16 mouse cellular contexts compared by ENCODE assay signal in the genomic region with DNA sequence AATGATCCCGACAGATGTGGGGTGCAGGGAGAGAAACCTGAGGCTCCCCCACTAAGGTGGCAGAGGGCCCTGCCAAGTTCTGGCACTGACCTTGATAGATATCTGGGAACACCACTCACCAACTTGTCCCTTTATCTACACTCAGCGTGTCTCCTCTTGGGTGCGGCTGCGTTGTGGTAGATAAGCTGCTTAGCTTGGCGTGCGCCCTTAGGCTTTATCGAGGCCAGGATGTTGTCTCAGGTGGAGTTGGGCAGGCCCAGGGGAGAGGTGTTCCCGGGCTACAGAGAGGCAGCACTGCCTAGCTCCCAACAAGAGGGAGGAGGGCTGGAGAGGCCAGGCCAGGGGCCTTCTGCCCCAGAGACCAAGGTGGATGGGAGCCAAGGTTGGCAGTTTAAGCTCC. TPM values are rescaled to one million over a fixed set of nuclear protein-coding genes. Genes with fewer than 3 reads are reported as not detected.
DNase-seq lines count a peak whose midpoint lies in the region; ATAC-seq and TF ChIP-seq lines count a peak whose summit lies in the region.
"Had no signal": no experiment of that assay in that cellular context is flagged by ENCODE, and none has a peak within 500 bp of the region (broad histone marks: within the 10 kb centered on the region; RNA-seq: fewer than 3 reads in every experiment).

No protein-coding gene starts in this region.

- TF ChIP-seq POLR2A in bone marrow, adult 2 months (IDR thresholded peaks at IDR 0.05; ENCODE audit: borderline replicate concordance, control insufficient read depth, low read depth, low read length), result peak; percentile 52; the same call in 1 of the 2 replicates
- TF ChIP-seq POLR2A in cerebellum, adult 2 months (IDR thresholded peaks at IDR 0.05; ENCODE audit: borderline replicate concordance, insufficient read depth, low read length), result no peak

- no peak for TF ChIP-seq CTCF in bone marrow, adult 2 months (IDR thresholded peaks at IDR 0.05; ENCODE audit: control insufficient read depth, insufficient read depth, low read length)
- no peak for TF ChIP-seq CTCF in cerebellum, adult 2 months (IDR thresholded peaks at IDR 0.05; ENCODE audit: borderline replicate concordance, insufficient read depth, low read depth, low read length)

- DNase-seq in forebrain, embryonic 10.5 days (ENCODE audit: extremely low spot score, low spot score), result no peak
- DNase-seq in forebrain, embryonic 14.5 days (ENCODE audit: low spot score), result no peak
- DNase-seq in intestine, embryonic 14.5 days (ENCODE audit: low spot score), result peak; percentile 52
- no peak for DNase-seq in cerebellum, adult 2 months
- DNase-seq in forebrain, embryonic 11.5 days (ENCODE audit: low spot score), result no peak
- DNase-seq in adrenal gland, adult 8-10 months, result no peak
- DNase-seq: left cerebral cortex, postnatal 4 days; right cerebral cortex, postnatal 14 days; thymus, postnatal 36 days had no signal

- no peak for ATAC-seq in forebrain, embryonic 14.5 days
- no peak for ATAC-seq in intestine, embryonic 14.5 days (replicated peaks; ENCODE audit: low FRiP score, low TSS enrichment, low read depth)
- peak; percentile 89 for ATAC-seq in megakaryocyte-erythroid progenitor cell, adult 5-6 weeks (replicated peaks; ENCODE audit: low FRiP score, low TSS enrichment, poor library complexity, severe bottlenecking)
- no peak for ATAC-seq in forebrain, embryonic 11.5 days (replicated peaks; ENCODE audit: low FRiP score)
- ATAC-seq: forebrain, embryonic 13.5 days; hindbrain, postnatal 0 days had no signal

- no peak overlapping the region for H3K4me2 ChIP-seq in forebrain, embryonic 14.5 days (ENCODE audit: low read length)
- H3K4me2 ChIP-seq in intestine, embryonic 14.5 days (ENCODE audit: low read length), result no peak overlapping the region
- no peak overlapping the region for H3K4me2 ChIP-seq in forebrain, embryonic 11.5 days (ENCODE audit: low read depth, low read length, severe bottlenecking)
- H3K4me2 ChIP-seq: forebrain, embryonic 13.5 days had no signal

- no peaks in the 10 kb centered on the region for H3K27me3 ChIP-seq in forebrain, embryonic 10.5 days (ENCODE audit: poor library complexity, severe bottlenecking)
- no peaks in the 10 kb centered on the region for H3K27me3 ChIP-seq in forebrain, embryonic 14.5 days (replicated peaks; ENCODE audit: control insufficient read depth, insufficient read depth, low read length)
- no peaks in the 10 kb centered on the region for H3K27me3 ChIP-seq in intestine, embryonic 14.5 days (replicated peaks; ENCODE audit: control insufficient read depth, insufficient read depth, low read length)
- no peaks in the 10 kb centered on the region for H3K27me3 ChIP-seq in cerebellum, adult 2 months (ENCODE audit: control insufficient read depth, insufficient read depth, low read length)
- H3K27me3 ChIP-seq in forebrain, embryonic 11.5 days (ENCODE audit: control insufficient read depth, insufficient read depth, low read length), result no peaks in the 10 kb centered on the region
- H3K27me3 ChIP-seq: forebrain, embryonic 13.5 days had no signal

- H3K9me3 ChIP-seq in forebrain, embryonic 10.5 days, result no peaks in the 10 kb centered on the region
- no peaks in the 10 kb centered on the region for H3K9me3 ChIP-seq in forebrain, embryonic 14.5 days (replicated peaks; ENCODE audit: control insufficient read depth, low read length)
- no peaks in the 10 kb centered on the region for H3K9me3 ChIP-seq in intestine, embryonic 14.5 days (ENCODE audit: control insufficient read depth, low read length)
- no peaks in the 10 kb centered on the region for H3K9me3 ChIP-seq in forebrain, embryonic 11.5 days (ENCODE audit: control insufficient read depth, low read length)
- H3K9me3 ChIP-seq: forebrain, embryonic 13.5 days had no signal

- H3K36me3 ChIP-seq in forebrain, embryonic 10.5 days (replicated peaks), result no peaks in the 10 kb centered on the region
- no peaks in the 10 kb centered on the region for H3K36me3 ChIP-seq in forebrain, embryonic 14.5 days (ENCODE audit: control insufficient read depth, insufficient read depth, low read length)
- no peaks in the 10 kb centered on the region for H3K36me3 ChIP-seq in intestine, embryonic 14.5 days (ENCODE audit: control insufficient read depth, insufficient read depth, low read length)
- H3K36me3 ChIP-seq in forebrain, embryonic 11.5 days (ENCODE audit: control insufficient read depth, insufficient read depth, low read length), result no peaks in the 10 kb centered on the region

- H3K27ac ChIP-seq in forebrain, embryonic 10.5 days, result 0 out of 2 replicates have a peak overlapping the region, but pooled peaks have one; percentile 6
- H3K27ac ChIP-seq in forebrain, embryonic 14.5 days (ENCODE audit: low read depth, low read length), result no peak overlapping the region
- peak overlapping the region; percentile 74 for H3K27ac ChIP-seq in bone marrow, adult 2 months (ENCODE audit: control insufficient read depth, insufficient read depth, low read depth, low read length, poor library complexity)
- H3K27ac ChIP-seq in intestine, embryonic 14.5 days (ENCODE audit: low read depth), result no peak overlapping the region
- H3K27ac ChIP-seq in cerebellum, adult 2 months (ENCODE audit: insufficient read depth, low read length), result no peak overlapping the region
- H3K27ac ChIP-seq in forebrain, embryonic 11.5 days (ENCODE audit: low read depth, low read length), result no peak overlapping the region
- H3K27ac ChIP-seq: forebrain, embryonic 13.5 days; hindbrain, postnatal 0 days had no signal

- H3K4me3 ChIP-seq in forebrain, embryonic 10.5 days, result no peak overlapping the region
- no peak overlapping the region for H3K4me3 ChIP-seq in forebrain, embryonic 14.5 days (ENCODE audit: low read depth, low read length)
- no peak overlapping the region for H3K4me3 ChIP-seq in bone marrow, adult 2 months (replicated peaks; ENCODE audit: control insufficient read depth, low read depth, low read length)
- H3K4me3 ChIP-seq in intestine, embryonic 14.5 days (ENCODE audit: low read depth, low read length), result no peak overlapping the region
- H3K4me3 ChIP-seq in cerebellum, adult 2 months (replicated peaks; ENCODE audit: insufficient read depth, low read depth, low read length), result no peak overlapping the region
- H3K4me3 ChIP-seq in forebrain, embryonic 11.5 days (ENCODE audit: low read depth, low read length), result no peak overlapping the region
- H3K4me3 ChIP-seq: forebrain, embryonic 13.5 days had no signal

- no peak overlapping the region for H3K9ac ChIP-seq in forebrain, embryonic 14.5 days (ENCODE audit: low read length)
- no peak overlapping the region for H3K9ac ChIP-seq in intestine, embryonic 14.5 days (ENCODE audit: low read length)
- H3K9ac ChIP-seq in forebrain, embryonic 11.5 days (ENCODE audit: low read length), result no peak overlapping the region
- H3K9ac ChIP-seq: forebrain, embryonic 13.5 days had no signal

- peaks cover 19% of the 10 kb centered on the region for H3K4me1 ChIP-seq in forebrain, embryonic 10.5 days
- H3K4me1 ChIP-seq in forebrain, embryonic 14.5 days (ENCODE audit: control insufficient read depth, insufficient read depth, low read length), result peaks cover 3% of the 10 kb centered on the region; the same call in 1 of the 2 replicates
- H3K4me1 ChIP-seq in bone marrow, adult 2 months (ENCODE audit: control insufficient read depth, insufficient read depth, low read length), result peaks cover 11% of the 10 kb centered on the region
- H3K4me1 ChIP-seq in intestine, embryonic 14.5 days (replicated peaks; ENCODE audit: control insufficient read depth, insufficient read depth, low read length), result no peaks in the 10 kb centered on the region; the same call in 1 of the 2 replicates
- no peaks in the 10 kb centered on the region for H3K4me1 ChIP-seq in cerebellum, adult 2 months (ENCODE audit: control insufficient read depth, insufficient read depth, low read length)
- H3K4me1 ChIP-seq in forebrain, embryonic 11.5 days (replicated peaks; ENCODE audit: control insufficient read depth, insufficient read depth, low read length), result 0 out of 2 replicates have a peak, but pooled peaks cover 2% of the 10 kb centered on the region

- 85% methylated on average over 8 of the region's 8 CpGs for WGBS in forebrain, embryonic 10.5 days
- WGBS in forebrain, embryonic 14.5 days, result 90% methylated on average over 8 of the region's 8 CpGs
- 66% methylated on average over 8 of the region's 8 CpGs for WGBS in bone marrow, adult 2 months
- 81% methylated on average over 8 of the region's 8 CpGs for WGBS in intestine, embryonic 14.5 days
- 83% methylated on average over 8 of the region's 8 CpGs for WGBS in cerebellum, adult 2 months
- 84% methylated on average over 8 of the region's 8 CpGs for WGBS in forebrain, embryonic 11.5 days

RNA-seq across cellular contexts. Expression of a gene that starts 17.8 kb away (rescaled TPM):
- not detected in 2 replicates for polyA plus RNA-seq in forebrain, embryonic 10.5 days (2016; fragmentation: Nextera tagmentation; extraction: Ambion mirVana)
- polyA plus RNA-seq in forebrain, embryonic 14.5 days (2014; fragmentation: Nextera tagmentation; extraction: Ambion mirVana), result not detected in 2 replicates
- not detected in 2 replicates for polyA plus RNA-seq in bone marrow, adult 2 months (2011; ENCODE audit: insufficient read depth, insufficient read length, low replicate concordance, missing spikeins)
- not detected in 2 replicates for polyA plus RNA-seq in intestine, embryonic 14.5 days (2014; fragmentation: Nextera tagmentation; extraction: Ambion mirVana)
- not detected in 2 replicates for total RNA-seq in megakaryocyte-erythroid progenitor cell, adult 5-6 weeks (2014; fragmentation: Nextera tagmentation)
- total RNA-seq in megakaryocyte-erythroid progenitor cell, adult 5-6 weeks (2017), result not detected in 2 replicates
- not detected in 2 replicates for polyA plus RNA-seq in cerebellum, adult 2 months (2012; rRNA removed)
- not detected in 2 replicates for polyA plus RNA-seq in forebrain, embryonic 11.5 days (2014; fragmentation: Nextera tagmentation; extraction: Ambion mirVana)
- not detected for total RNA-seq in adrenal gland, adult 8-10 months (2022)
- total RNA-seq: adrenal gland, postnatal 4 days; granulocyte monocyte progenitor cell, adult 5-6 weeks; hindbrain, postnatal 0 days; left cerebral cortex, postnatal 4 days had no signal
- polyA plus RNA-seq: cortical plate, adult 2 months; forebrain, embryonic 13.5 days; hindbrain, postnatal 0 days had no signal

Comparison
In these comparisons a context has a peak if more than half of its experiments do, and no peak if none do; other contexts are left out.
1. H3K27ac ChIP-seq: peak in forebrain, embryonic 10.5 days (single experiment) and bone marrow, adult 2 months (single experiment); none in forebrain, embryonic 14.5 days (single experiment), intestine, embryonic 14.5 days (single experiment), cerebellum, adult 2 months (single experiment) and forebrain, embryonic 11.5 days (single experiment).